Mouse (Mus musculus): Measurements from ENCODE around the gene Ptms.
A peak's percentile ranks its signal among the peaks of the same experiment; 100 is the strongest.
"Not testable (repeated sequence)": the region's sequence is repeated elsewhere in the genome, so short reads cannot be mapped to it uniquely, and the experiment has no call there.

Gene Ptms

DNA sequence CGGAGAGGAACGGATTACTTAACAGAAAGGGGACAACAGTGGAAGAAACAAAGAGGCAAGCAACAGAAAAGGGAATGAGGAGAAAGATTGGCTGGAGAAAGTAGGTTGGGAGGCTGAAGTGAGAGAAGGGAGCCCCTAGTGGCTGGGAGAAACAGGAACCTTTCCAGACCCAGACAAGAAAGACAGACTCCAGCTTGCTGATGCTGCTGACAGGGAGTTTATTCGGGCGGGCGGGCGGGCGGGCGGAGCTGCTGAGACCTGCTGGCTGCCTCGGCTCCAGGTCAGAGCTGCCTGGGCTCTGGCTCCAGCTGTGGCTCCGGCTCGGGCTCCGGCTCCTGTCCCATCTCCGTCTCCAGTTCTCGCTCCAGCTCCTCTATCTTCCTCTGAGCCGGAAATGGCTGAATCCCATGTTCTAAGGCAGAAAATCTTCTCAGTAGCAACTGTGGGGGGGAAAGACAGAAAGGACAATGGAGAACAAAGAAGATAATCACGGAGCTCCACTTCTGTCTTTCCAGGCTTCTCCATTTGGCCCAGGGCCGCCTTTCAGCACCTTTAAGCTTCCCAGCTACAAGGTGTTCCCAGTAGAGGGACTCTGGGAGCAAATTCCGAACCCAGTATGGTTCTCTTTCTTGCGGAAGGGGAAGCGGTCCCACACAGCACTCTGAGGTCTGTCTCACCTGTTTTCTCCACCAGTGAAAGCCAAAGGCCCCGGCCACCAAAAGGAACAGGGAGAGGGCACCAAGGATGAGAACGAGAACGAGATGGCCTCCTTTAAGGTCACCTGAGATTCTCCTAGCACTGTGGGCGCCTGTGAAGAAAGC, 15.5 kb downstream of the Ptms start:
- peak; percentile 92 for DNase-seq (ENCODE audit: low read depth, low spot score)

DNA sequence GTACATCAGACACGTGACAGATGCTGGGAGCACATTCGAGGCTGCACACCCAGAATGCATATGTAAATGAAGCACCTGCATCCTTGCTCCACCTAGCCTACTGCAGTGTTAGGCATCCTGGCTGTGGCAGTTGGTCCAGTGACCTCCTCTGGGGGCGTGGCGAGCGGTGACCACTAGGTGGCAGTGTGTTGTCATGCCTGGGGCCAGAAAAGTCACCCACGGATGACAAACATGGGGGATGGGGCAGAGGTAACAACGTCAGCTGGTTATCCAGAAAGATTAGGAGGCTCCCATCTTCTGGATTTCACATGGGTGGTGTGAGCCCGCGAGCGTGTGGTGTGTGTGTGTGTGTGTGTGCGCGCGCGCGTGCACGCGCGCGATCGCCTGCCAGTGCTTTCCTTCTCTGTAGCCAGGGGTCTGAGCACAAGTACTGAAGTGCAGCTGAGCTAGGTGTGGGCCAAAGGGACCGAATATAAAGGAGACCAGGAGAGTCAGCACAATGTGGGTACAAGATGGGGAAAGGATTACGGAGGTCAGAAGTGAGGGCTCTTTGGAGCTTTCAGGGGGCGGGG, 16.2 kb downstream of the Ptms start:
- peak; percentile 77 for DNase-seq (ENCODE audit: low read depth, low spot score)

DNA sequence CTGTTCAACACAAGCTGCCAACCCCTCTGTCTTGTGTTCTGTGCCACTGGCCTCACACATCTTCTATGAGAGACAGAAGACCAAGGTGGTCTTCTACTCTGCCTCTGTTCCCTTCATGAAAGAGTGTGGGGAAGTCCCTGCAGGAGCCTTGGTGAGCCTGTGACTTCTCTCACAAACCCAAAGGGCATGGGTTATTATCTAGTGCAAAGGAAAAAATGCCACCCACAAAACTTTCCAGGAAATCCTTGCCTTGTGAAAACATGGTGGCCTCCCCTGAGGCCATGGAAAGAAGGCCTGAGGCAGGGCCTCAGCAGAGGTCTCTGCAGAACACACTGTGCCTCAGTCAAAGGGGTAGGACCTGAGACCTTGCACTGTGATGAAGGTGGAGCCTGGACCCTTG, 18.1 kb downstream of the Ptms start:
- DNase-seq (ENCODE audit: low read depth, low spot score): no peak

DNA sequence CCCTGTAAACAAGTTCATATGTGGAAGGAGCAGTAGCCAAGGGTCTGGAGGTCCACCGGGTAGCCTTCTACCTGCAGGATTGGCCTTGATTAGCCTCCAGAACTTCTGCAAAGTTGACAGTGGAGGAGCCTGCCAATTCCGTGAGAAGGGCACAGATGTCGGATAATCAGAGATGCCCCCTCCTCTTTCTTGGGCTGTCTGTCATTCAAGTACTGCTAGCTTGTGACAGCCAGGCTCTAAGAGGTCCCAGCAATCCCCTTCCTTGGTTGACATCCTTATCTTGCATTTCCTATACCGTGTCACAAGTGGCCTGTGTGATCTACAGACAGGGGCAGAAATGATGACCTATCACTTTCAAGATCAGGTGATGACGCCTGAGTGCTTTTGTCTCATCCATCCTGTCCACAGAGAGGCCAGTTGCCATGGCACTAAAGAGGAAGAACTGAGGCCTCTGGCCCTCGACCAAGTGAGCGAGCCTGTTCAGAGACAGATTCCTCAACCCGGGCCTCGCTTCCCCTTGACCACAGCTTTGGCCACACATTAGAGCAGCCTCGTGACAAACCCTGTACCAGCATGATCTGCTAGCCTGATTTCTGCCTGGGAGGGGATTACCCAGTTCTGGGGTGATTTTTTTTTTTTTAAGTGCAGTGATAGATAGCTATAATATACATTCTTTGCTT, 19.0 kb downstream of the Ptms start:
- no peak for DNase-seq (ENCODE audit: low read depth, low spot score)

DNA sequence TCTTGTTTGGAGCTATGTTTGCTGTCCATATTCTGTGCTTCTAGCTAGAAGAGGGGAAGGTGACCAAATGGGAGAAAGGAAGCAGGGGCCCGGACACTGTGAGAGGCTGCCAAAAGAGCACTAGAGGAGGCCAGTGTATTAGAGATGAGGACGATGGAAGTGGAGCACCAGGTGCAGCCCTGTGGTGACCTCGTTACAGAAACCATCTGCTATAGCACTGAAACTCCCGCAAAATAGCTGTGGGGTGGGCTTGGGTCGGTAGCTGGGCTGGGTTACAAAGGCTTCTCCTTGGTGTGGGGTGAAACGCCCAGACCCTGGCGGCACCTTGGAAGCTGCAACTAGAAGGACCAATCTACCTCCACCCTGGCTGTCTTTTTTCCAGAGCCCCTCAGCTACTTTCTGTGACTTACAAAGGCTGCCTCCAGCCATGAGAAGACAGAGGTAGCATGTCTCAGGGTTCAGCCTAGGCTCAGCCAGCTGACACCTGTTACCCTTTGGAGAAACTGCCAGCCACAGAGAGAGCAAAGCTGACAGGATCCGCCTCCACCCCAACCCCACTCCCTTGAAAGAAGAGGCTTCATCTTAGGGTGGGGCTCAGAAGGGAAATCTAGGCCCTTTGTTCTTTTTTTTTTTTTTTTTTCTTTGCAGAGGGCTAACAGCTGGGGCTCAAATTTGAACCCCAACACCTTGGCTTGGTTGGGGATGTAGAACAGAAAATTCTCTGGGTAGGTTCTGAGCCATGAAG, 19.7 kb downstream of the Ptms start:
- DNase-seq (ENCODE audit: low read depth, low spot score): no peak

DNA sequence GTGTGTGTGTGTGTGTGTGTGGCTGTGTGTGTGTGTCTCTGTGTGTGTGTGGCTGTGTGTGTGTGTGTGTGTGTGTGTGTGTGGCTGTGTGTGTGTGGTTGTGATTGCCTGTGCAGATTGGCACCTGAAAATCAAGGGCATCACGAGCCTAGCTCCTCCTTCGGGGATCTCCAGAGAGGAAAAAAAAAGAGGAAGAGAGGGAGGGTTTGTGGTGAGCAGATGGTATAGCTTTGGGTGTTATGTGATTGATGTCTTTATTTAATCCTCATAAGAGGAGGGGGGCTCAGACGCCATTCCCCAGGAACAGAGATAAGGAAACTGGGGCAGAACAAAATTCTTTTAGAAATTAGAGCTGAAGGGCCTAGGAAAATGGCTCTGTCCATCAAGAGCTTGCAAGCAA, 21.5 kb downstream of the Ptms start:
- no peak for DNase-seq (ENCODE audit: low read depth, low spot score)

DNA sequence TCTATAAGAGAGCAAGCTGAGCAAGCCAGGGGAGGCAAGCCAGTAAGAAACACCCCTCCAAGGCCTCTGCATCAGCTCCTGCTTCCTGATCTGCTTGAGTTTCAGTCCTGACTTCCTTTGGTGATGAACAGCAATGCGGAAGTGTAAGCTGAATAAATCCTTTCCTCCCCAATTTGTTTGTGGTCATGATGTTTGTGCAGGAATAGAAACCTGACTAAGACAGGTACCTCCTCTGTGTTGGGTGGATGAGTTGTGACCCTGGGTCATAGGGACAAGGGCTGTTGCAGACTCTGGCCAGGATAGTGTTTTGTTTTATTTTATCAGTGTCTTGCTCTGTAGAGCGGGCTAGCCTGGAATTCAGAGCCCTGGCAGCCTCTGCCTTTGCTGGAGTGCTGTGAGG, 25.8 kb downstream of the Ptms start:
- not testable (repeated sequence) for DNase-seq (ENCODE audit: low read depth, low spot score)

DNA sequence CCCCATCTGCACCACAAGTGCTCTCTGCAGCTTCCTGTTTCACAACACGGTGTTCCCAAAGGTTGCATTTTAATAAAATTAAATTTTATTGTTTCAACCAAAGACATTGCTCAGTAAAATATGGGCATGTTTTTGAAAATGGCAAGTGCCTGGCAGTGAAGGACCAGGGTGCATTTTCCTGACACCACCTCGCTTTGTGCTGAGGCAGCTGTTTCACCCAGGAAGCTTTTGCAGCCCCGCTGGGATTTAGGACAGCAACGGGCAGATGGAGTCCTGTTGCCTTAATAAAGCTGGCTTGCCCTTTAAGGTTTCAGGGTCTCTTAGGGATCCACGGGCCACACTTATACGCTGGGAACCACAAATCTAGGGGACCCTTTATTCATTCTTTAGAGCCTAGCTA, 28.9 kb downstream of the Ptms start:
- no peak for DNase-seq (ENCODE audit: low read depth, low spot score)

DNA sequence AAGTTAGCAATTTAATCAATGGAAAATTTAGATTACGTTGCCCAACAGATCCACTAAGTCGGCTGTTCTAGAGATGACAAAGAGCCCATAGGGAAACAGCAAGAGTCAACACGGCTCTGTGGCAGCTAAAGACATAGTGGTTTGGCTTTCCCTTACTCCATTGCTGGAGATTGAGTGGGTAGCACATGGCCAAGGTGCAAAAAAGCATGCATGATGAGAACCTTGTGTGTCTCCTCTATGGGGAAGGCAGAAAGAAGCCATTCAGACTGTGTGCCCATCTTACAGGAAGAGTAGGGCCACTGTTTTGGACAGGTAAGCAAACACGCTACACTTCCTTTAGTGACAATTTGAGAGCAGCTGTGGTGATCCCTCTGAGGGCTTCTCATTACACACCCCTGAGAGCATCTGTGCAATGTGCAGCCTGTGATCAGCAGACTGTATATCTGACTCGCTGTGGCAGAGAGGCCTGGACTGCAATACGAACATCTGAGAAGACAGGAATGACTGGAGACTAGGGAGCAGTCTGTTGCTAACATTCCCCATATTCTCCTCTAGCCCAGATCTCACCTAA, 31.3 kb downstream of the Ptms start:
- no peak for DNase-seq (ENCODE audit: low read depth, low spot score)

DNA sequence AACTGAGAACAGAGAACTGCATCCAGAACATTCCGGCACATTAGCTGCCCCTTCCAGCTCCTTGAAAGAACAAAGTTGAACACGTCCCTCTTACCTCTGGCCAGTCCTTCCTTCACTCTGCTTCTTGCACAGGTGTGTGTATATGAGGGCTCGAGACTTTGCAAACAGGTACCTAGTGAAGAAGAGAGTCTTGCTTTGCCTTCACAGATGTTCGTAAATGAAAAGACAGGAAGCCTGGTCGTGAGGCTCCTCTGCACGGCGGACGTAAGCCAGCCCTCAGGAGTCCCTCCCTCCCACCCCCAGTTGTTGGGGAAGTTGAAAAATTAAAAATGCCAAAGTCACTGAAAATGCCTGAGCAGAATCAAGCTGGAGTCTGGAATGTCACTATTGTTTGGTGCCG, 31.9 kb downstream of the Ptms start, which contains the start of gene Cd4:
Gene Cd4 (minus strand): TSS at position 236 of the 400 bp plus-strand sequence.
- no peak for DNase-seq (ENCODE audit: low read depth, low spot score)

DNA sequence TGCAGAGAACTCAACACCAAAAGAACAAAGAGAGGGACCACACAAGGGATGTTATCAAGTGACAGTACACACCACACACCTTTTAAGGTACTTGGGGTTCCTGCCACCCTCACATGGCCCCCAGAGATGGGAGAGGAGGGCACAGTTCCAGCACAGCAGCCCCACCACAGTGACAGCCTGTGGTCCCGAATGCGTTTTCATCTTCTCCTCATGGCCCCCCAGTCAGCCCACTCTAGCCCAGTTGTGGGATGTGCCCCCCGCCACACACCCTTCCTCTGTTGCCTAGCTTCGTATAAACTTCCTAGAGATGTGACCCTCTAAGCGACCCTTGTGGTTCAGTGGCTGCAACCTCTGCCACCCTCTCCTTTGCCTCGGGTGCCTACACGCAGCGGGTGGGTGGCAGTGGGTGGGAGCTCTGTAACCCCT, 33.9 kb downstream of the Ptms start:
- no peak for DNase-seq (ENCODE audit: low read depth, low spot score)

DNA sequence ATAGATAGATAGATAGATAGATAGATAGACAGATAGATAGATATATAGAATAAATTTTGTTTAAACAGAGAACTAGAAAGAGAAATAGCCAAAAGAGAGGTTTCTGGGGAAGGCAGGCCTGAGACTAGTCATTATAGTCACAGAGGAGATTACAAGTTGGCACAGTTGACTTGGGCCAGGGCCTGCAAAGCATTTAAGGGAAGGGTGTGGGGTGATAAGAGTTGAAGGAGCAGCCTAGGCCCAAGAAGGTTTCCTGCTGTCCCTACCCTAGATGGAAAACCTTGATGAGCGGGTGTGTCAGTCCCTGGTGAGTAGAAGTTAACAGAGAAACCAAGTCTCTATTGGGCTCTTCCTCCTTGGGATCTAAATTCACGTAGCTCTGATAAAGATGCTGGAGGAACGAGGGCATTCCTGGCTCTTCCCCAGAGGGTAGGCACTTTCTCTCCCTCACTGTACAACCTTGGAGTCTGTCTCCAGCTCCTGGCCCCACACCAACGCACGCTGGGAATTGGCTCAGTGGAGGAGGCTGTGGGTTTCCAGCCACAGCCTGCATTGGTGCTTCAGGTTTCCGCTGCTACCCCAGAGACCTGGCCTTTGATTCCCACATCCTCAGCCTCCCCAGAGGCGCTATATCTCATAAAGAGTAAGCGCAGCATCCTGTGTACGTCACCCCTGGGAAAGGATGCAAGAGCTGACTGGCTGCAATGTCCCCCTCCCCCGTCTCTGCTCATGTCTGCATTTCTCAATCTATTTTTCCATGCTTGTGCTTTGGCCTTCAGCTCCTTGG, 35.0 kb downstream of the Ptms start:
- DNase-seq (ENCODE audit: low read depth, low spot score): no peak

DNA sequence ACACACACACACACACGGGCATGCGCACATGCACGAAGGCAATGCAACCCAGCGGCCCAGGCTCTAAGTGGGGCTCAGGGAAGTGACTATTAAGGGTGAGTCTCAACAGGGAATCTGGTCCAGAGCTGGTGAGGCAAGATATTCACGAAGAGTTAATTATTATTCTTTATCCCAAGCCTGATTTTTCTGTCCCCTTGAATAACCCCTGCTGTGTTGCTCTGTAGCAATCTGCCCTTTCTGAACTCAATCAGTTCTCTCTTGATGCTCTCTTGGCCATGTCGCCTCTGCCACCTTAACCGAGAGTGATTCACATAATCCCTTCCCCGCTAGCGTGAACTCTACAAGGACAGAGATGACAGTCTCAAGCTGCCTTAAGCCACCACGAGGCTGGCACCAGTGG, 36.6 kb downstream of the Ptms start:
- DNase-seq (ENCODE audit: low read depth, low spot score): no peak

DNA sequence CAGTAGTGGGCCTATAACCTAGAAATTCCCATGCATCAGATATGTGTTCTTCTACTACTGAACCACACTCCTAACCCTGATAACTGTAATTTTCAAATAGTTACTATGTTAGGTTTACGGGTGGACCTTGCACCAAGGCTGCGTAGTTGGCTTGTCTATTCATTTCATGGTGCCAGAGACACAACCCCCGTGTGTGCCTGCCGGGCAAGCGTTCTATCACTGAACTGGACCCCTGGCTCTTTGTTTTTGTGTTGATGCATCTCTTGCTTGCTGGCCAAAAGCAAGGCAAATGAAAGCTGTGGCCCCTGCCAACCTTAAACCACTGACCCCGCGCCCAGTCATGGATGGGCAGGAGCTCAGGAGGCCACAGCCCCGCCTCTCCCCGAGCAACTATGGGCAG, 38.1 kb downstream of the Ptms start:
- no peak for DNase-seq (ENCODE audit: low read depth, low spot score)

DNA sequence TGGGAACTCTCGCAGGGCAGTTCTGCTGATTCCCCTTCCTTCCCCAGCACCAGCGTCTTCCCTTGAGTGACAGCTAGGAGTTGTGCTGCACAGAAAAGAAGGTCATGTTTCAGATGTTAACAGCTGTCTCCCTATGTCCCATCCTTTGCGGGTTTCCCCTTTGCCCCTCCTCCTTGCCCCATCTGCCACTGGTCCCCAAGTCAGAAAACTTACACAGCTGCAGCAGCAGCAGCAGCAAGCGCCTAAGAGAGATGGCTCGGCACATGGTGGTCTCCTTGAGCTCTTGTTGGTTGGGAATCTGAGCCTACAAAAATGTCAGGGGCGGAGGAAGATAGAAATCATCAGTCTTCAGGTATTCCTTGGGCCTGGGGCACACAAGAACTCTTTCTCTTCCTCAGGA, 40.5 kb downstream of the Ptms start:
- DNase-seq (ENCODE audit: low read depth, low spot score): no peak

DNA sequence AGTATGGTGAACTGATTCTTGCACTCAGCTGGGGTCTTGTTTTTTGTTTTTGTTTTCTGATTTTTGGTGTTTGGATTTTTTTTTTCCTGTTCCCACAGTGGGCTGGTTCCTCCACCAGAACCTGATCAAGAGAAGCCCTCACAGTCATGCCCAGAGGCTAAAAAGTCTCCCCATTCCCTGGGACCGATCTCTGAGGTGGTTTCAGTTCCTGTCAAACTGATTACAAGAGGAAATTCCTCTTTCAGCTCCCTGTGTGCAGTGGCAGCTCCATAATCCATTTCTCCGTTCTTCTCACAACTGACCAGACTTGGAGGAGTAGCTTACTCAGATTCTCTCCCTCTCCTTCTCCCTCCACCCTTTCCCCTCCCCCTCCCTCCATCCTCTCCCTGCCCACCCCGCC, 45.6 kb downstream of the Ptms start:
- DNase-seq (ENCODE audit: low read depth, low spot score): no peak

DNA sequence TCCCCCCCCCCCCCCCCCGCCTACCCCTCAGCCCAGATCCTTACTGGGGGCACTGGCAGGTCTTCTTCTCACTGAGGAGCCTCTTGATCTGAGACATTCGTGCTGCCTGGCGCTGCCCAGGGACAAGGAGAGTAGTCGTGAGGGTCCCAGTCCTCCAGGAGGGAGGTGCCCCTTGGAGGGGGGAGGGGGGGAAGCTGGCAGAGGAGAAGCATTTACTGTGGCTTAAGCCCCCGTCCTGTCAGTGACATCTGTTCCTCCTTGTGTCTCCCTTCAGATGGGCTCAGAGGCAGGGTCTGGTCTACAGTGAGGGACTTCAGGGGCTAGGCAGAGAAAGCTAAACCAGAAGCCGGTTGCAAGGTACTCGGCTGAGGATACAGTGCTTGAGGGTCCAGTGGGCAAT, 53.3 kb downstream of the Ptms start:
- no peak for DNase-seq (ENCODE audit: low read depth, low spot score)

DNA sequence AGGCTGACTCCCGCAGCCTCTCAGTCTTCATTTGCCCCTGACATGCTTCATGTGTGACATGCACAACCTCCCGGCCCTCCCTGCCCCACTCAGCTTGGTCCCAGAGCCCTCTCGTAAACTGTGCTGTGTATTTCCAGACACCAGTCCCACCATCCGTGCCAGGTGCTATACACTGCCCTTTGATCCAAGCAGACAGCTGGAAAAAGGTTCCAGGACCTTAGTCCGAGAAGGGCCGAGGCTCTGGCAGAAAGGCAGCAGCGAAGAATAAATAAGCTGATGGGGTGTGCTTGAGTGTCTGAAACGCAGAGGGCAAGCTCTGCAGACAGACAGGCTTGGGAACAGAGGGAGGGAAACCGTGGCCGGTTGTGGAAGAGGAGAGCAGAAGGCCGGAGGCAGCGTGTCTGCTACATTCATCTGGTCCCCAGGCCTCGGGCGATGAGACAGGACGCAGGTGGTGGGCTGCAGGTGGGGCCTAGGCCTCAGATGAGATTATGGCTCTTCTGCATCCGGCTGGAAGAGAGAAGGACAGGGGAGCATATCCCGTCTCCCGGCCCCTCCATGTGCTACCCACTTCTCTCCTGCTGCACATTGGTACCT, 54.0 kb downstream of the Ptms start:
- no peak for DNase-seq (ENCODE audit: low read depth, low spot score)
